Mouse (Mus musculus) erythroblast, embryonic 14.5 days (primary cell): Measurements from ENCODE around the gene Hnrnpul1. TPM values are rescaled to one million over a fixed set of nuclear protein-coding genes. Genes with fewer than 3 reads are reported as not detected.

Experiments
- H3K27me3 ChIP-seq: 2 replicates; pipeline ENCODE4 v1.6.1; 2012; ENCODE audit warnings: inconsistent platforms; ENCODE audit not compliant: control insufficient read depth
- H3K36me3 ChIP-seq: 2 replicates; pipeline ENCODE4 v1.6.1; 2012; ENCODE audit warnings: mild to moderate bottlenecking, inconsistent platforms; ENCODE audit not compliant: control insufficient read depth
- H3K4me1 ChIP-seq: 2 replicates; pipeline ENCODE4 v1.6.1; 2012; ENCODE audit warnings: inconsistent platforms; ENCODE audit not compliant: control insufficient read depth
- H3K4me3 ChIP-seq: replicated peaks from 2 replicates; pipeline ENCODE3; 2012; ENCODE audit warnings: moderate library complexity, mild to moderate bottlenecking, inconsistent platforms
- H3K9me3 ChIP-seq: 2 replicates; pipeline ENCODE4 v1.6.1; 2012; ENCODE audit warnings: low read length, inconsistent platforms, mixed read lengths; ENCODE audit not compliant: control insufficient read depth
- GATA1 ChIP-seq: IDR thresholded peaks from 2 replicates; pipeline ENCODE4 v1.6.1; 2012; ENCODE audit warnings: low read length, inconsistent platforms, mixed read lengths
- TAL1 ChIP-seq: IDR thresholded peaks from 3 replicates; pipeline ENCODE4 v1.6.1; 2012; ENCODE audit warnings: low read length, inconsistent platforms, mixed read lengths
- polyA plus RNA-seq: library from polyadenylated mRNA; stranded (reverse); fragments of >175 nt; gene quantifications from 2 replicates; pipeline ENCODE4 v1.2.3, GENCODE M21; 2012

Gene Hnrnpul1
- polyA plus RNA-seq, 1 experiment: 36.7 TPM

DNA sequence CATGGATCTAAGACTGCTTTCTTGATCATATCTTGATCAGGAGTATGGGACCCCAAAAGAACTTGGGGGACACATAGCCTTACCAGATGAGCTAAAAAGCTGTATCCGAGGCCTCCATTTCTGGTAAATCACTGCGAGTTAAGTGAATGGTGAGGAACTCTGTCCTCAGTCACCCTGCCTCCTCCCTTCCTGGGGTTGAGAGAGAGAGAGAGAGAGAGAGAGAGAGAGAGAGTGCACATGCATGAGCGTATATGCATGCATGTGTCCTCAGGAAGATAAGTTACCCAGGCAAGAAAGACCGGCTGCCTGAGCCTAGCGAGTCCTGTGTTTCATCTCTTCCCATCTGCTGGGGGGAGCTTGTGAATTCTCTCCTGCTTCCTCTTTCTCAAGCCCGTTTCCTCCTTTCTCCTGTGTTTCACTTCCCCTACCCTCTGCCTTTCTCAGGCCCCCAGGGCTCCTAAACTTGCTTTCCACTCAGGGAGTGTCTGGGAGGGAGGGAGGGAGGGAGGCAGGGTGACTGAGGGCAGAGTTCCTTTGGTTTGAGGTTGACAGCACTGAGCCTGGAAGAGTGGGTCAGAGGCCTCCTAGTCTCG, 47.9 kb downstream of the Hnrnpul1 start:
- Histone ChIP-seq H3K27me3 (no peaks in the 10 kb centered on the region), H3K4me3 (no peak overlapping the region), H3K36me3 (peaks cover 75% of the 10 kb centered on the region), H3K9me3 (peaks cover 8% of the 10 kb centered on the region), H3K4me1 (peaks cover 36% of the 10 kb centered on the region)
- no peak for TF ChIP-seq GATA1
- TF ChIP-seq TAL1: no peak

DNA sequence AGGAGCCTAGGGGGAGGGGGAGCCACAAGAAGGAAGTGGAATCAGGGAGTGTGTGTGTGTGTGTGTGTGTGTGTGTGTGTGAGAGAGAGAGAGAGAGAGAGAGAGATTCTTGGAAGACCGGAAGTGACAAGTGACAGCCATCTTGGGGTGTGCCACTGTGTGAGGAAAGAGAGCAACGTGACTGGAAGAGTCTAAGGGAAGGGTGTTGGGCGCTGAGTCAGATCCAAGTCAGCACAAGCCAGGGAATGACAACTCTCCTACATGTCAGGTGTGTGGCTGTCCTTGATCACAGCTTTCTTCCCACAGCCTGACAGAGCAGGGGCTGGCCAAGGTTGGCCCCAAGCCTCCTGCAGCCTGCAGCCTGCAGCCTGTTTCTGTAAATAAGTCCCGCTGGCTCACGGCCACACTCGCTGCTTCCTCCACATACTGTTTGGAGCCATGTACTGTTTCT, 48.7 kb downstream of the Hnrnpul1 start:
- no peaks in the 10 kb centered on the region for H3K27me3 ChIP-seq
- H3K9me3 ChIP-seq: peaks cover 17% of the 10 kb centered on the region
- H3K36me3 ChIP-seq: peaks cover 75% of the 10 kb centered on the region

DNA sequence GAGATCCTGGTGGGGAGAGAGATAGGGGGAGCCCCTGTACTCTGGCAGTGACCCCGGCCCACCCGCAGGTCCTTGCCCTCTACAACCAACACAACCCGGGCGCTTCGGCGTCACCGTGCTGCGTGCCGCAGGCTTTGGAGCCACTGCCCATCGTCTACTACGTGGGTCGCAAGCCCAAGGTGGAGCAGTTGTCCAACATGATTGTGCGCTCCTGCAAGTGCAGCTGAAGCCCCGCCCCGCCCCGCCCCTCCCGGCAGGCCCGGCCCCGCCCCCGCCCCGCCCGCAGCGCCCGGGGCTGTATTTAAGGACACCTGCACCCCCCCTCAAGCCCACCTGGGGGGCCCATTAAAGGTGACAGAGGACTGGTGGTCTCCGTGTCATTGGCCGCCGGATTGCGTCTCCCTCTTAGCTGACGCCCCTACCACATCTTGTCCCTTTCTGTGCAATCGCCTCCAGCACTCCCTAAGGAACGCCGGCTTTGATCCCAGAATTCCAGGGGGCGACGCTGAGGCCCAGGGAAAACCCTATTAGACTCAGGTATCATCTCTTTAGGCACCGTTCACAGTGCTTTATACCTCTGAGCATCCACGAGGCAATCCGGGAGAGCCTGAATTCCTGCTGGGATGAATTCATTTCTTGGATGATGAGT, 49.7 kb downstream of the Hnrnpul1 start:
- Histone ChIP-seq H3K27me3 (no peaks in the 10 kb centered on the region), H3K36me3 (peaks cover 78% of the 10 kb centered on the region), H3K4me1 (peaks cover 29% of the 10 kb centered on the region), H3K9me3 (peaks cover 20% of the 10 kb centered on the region), H3K4me3 (no peak overlapping the region)
- no peak for TF ChIP-seq TAL1
- TF ChIP-seq GATA1: no peak

More for the DNA sequence above, 48.7 kb downstream of the Hnrnpul1 start:
- Histone ChIP-seq H3K4me3 (no peak overlapping the region), H3K4me1 (peaks cover 34% of the 10 kb centered on the region)
- no peak for TF ChIP-seq GATA1
- TF ChIP-seq TAL1: no peak

DNA sequence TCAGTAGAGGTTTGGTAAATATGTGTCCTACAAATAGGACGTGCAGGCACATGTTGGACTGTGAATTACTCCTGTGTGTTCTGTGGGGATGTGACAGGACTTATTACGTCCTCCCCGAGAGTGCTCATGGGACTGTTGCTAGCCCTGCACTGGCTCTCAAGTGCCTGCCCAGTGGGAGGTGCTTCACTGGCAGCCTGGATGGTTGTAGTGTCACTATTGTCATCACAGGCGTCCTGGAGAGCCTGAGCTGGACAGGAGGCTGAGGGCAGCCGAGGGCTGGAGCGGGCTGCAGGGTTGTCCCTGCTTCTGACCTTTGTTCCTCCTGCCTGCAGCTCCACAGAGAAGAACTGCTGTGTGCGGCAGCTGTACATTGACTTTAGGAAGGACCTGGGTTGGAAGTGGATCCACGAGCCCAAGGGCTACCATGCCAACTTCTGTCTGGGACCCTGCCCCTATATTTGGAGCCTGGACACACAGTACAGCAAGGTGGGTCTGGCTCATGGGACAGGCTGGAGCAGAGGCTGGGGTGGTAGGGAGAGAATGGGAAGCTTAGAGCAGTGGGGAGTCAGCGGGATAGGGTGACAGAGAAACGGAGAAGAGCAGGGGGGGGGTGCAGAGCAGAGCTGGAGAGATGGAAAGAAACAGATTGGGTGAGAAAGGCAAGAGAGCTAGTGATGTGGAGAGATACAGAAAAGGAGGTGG, 50.6 kb downstream of the Hnrnpul1 start:
- TF ChIP-seq GATA1: no peak
- Histone ChIP-seq H3K36me3 (peaks cover 81% of the 10 kb centered on the region), H3K4me3 (no peak overlapping the region), H3K27me3 (no peaks in the 10 kb centered on the region), H3K4me1 (peaks cover 27% of the 10 kb centered on the region), H3K9me3 (peaks cover 21% of the 10 kb centered on the region)

DNA sequence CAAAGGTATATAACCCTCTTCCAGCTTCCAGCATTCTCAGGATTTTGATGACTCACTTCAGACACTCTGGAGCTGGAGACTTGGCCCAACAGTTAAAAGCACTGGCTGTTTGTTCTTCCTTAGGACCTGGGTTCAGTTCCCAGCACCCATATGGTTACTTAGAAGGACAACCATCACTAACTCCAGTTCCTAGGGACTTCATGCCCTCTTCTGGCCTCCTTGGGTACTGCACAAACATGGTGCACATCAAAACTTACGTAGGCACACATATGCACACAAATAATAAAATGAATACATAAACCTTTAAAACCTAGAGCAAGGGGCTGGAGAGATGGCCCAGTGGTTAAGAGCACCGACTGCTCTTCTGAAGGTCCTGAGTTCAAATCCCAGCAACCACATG, 52.2 kb downstream of the Hnrnpul1 start:
- Histone ChIP-seq H3K36me3 (peaks cover 89% of the 10 kb centered on the region), H3K9me3 (peaks cover 21% of the 10 kb centered on the region), H3K4me1 (peaks cover 22% of the 10 kb centered on the region), H3K4me3 (no peak overlapping the region), H3K27me3 (no peaks in the 10 kb centered on the region)
- no peak for TF ChIP-seq GATA1
- no peak for TF ChIP-seq TAL1

DNA sequence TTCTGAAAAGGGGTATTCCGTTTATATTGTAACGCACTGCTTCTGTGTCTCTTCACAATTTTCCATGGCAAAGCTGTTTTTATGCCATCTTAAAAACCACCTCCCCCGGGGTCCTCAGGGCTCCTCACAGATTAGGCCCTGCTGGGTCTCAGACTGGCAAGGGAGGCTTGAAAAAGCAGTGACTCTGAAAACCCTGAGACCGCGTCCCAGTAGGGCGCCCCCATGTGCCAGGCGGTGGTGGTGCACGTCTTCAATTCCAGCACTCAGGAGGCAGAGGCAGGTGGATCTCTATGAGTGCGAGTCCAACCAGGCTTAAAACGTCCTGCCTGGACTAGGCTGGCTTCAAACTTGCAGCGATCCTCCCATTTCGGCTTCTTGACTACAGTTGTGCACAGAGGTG, 53.8 kb downstream of the Hnrnpul1 start:
- no peak for TF ChIP-seq TAL1
- TF ChIP-seq GATA1: no peak
- Histone ChIP-seq H3K36me3 (peaks cover 88% of the 10 kb centered on the region), H3K9me3 (peaks cover 21% of the 10 kb centered on the region), H3K27me3 (no peaks in the 10 kb centered on the region), H3K4me1 (peaks cover 21% of the 10 kb centered on the region), H3K4me3 (no peak overlapping the region)

DNA sequence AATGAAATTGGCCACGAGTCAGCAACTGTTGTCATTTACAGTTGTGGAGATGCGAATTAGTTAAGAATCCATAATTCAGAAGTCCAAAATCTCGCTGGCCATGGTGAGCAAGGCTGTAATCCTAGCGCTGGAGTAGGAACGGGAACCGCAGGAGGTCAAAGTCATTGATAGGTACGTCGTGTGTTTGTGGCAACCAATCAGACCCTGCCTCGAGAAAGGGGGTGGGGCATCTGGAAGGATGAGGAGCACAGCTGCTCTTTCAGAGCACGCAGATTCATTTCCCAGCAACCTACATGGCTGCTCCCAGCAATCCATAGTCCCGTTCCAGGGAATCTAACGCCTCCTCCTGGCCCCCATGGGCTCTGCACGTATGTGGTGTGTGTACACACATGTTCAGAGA, 54.7 kb downstream of the Hnrnpul1 start:
- H3K4me3 ChIP-seq: no peak overlapping the region
- H3K36me3 ChIP-seq: peaks cover 88% of the 10 kb centered on the region

DNA sequence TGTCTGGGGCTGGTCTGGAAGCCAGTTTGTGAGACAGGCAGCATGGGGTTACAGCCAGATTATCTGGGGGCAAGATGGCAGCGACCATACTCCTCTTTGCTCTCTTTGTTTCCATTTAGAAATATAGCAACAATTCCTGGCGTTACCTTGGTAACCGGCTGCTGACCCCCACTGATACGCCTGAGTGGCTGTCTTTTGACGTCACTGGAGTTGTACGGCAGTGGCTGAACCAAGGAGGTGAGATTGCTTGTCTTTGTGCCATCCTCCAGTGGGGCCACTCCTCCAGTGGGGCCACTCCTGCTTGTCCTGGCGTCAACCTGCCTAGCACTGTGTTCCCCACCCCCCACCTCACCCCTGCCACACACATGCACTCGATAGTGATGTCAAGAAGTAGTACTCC, 60.5 kb downstream of the Hnrnpul1 start:
- Histone ChIP-seq H3K9me3 (no peaks in the 10 kb centered on the region), H3K4me1 (peaks cover 34% of the 10 kb centered on the region), H3K27me3 (no peaks in the 10 kb centered on the region; the same call in 1 of the 2 replicates), H3K4me3 (no peak overlapping the region), H3K36me3 (peaks cover 82% of the 10 kb centered on the region)
- TF ChIP-seq TAL1 (no peak), GATA1 (no peak)

More for the DNA sequence above, 54.7 kb downstream of the Hnrnpul1 start:
- Histone ChIP-seq H3K4me1 (peaks cover 17% of the 10 kb centered on the region), H3K9me3 (peaks cover 21% of the 10 kb centered on the region), H3K27me3 (no peaks in the 10 kb centered on the region)
- no peak for TF ChIP-seq GATA1
- TF ChIP-seq TAL1: no peak

DNA sequence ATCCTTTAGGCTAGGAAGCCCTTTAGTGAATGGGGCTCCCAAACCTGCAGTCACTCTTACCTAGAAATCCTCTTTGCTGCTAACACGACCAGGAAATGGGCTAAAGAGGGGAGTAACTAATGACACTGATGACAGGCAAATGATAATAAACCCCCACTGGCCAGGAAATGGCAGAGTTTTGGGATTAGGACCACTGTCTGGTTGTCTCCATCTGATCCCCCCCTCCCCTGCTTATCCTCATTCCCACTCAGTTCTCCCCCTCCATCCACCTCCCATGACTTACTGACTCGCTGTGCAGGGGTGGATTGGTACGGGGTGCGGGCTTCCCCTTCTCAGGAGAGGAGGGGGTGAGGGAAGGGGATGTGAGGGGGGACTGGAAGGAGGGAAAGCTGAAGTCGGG, 64.5 kb downstream of the Hnrnpul1 start:
- Histone ChIP-seq H3K9me3 (no peaks in the 10 kb centered on the region), H3K4me3 (peak overlapping the region; percentile 84), H3K27me3 (no peaks in the 10 kb centered on the region; the same call in 1 of the 2 replicates), H3K36me3 (peaks cover 54% of the 10 kb centered on the region), H3K4me1 (peaks cover 70% of the 10 kb centered on the region)
- TF ChIP-seq TAL1: no peak
- TF ChIP-seq GATA1: no peak
